Mouse (Mus musculus) hindbrain, embryonic 11.5 days (tissue): ENCODE results near the gene Ankar. TPM values are rescaled to one million over a fixed set of nuclear protein-coding genes. Genes with fewer than 3 reads are reported as not detected.

ENCODE experiments used
- ATAC-seq: fragments of 200-750 bp; cut with Nextera tagmentation; 2 replicates; pipeline ENCODE4 v1.8.0; 2017; ENCODE audit warnings: mild to moderate bottlenecking, moderate TSS enrichment, moderate library complexity; ENCODE audit not compliant: low FRiP score
- DNase-seq: peaks from one replicate; pipeline ENCODE4 v3.0.0-alpha.2; 2015; ENCODE audit warnings: low spot score
- H3K27ac ChIP-seq: fragments of 300-500 bp; sonication (generic); 2 replicates; pipeline ENCODE4 v1.5.1; 2014; ENCODE audit warnings: mild to moderate bottlenecking, low read depth, low read length
- H3K27me3 ChIP-seq: fragments of 300-500 bp; sonication (generic); 2 replicates; pipeline ENCODE4 v1.6.1; 2014; ENCODE audit warnings: mild to moderate bottlenecking, low read length, moderate library complexity, mixed read lengths; ENCODE audit not compliant: control insufficient read depth, insufficient read depth
- H3K36me3 ChIP-seq: fragments of 300-500 bp; sonication (generic); 2 replicates; pipeline ENCODE4 v1.6.1; 2014; ENCODE audit warnings: mild to moderate bottlenecking, low read length, moderate library complexity, mixed read lengths; ENCODE audit not compliant: control insufficient read depth, insufficient read depth
- H3K4me1 ChIP-seq: fragments of 300-500 bp; sonication (generic); replicated peaks from 2 replicates; pipeline ENCODE4 v1.6.1; 2014; ENCODE audit warnings: low read length, mixed read lengths; ENCODE audit not compliant: control insufficient read depth, insufficient read depth
- H3K4me2 ChIP-seq: fragments of 300-500 bp; sonication (generic); replicated peaks from 2 replicates; pipeline ENCODE4 v1.6.1; 2014; ENCODE audit warnings: mild to moderate bottlenecking, low read depth, low read length
- H3K4me3 ChIP-seq: fragments of 300-500 bp; sonication (generic); 2 replicates; pipeline ENCODE4 v1.5.1; 2014; ENCODE audit warnings: low read depth, low read length
- H3K9ac ChIP-seq: fragments of 300-500 bp; sonication (generic); 2 replicates; pipeline ENCODE4 v1.6.1; 2014; ENCODE audit warnings: low read depth, low read length
- H3K9me3 ChIP-seq: fragments of 300-500 bp; sonication (generic); 2 replicates; pipeline ENCODE4 v1.6.1; 2016; ENCODE audit warnings: low read length; ENCODE audit not compliant: control insufficient read depth
- WGBS: fragments of 180-500 bp; shearing (Covaris S2); extraction: QIAGEN DNeasy Blood & Tissue Kit; methylation state at CpG from one replicate; pipeline ENCODE4 v1.1.7; 2014; 5-methylcytosine and 5-hydroxymethylcytosine counted together
- polyA plus RNA-seq: library from polyadenylated mRNA; unstranded; fragments of >200 nt; fragmentation: Nextera tagmentation; extraction: Ambion mirVana; gene quantifications from 2 replicates; pipeline ENCODE4 v1.2.1, GENCODE M21; 2014

Ankar gene
- polyA plus RNA-seq, 1 experiment from 2014 or later: 0.05 TPM

DNA sequence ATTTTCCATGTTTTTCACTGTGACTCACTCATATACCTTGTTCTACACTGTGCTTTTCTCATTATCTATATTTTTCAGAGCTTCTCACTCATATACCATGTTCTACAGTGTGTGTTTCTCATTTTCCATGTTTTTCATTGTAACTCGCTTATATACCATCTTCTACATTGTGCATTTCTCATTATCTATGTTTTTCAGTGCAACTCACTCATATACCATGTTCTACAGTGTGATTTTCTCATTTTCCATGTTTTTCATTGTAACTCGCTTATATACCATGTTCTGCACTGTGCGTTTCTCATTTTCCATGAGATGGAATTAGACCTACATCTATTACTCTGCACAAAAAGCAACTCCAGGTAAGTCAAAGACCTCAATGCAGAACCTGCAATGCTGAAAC lies 4.1 kb downstream of the Ankar start:
- DNase-seq (peak; percentile 56), ATAC-seq (no peak)
- Histone ChIP-seq H3K36me3 (no peaks in the 10 kb centered on the region), H3K27me3 (no peaks in the 10 kb centered on the region), H3K4me3 (no peak overlapping the region), H3K27ac (no peak overlapping the region), H3K4me2 (no peak overlapping the region), H3K9ac (no peak overlapping the region), H3K4me1 (no peaks in the 10 kb centered on the region), H3K9me3 (no peaks in the 10 kb centered on the region)
- 58% methylated on average over 3 of the region's 3 CpGs for WGBS

- Histone ChIP-seq H3K27me3 (no peaks in the 10 kb centered on the region), H3K4me1 (no peaks in the 10 kb centered on the region), H3K9me3 (no peaks in the 10 kb centered on the region), H3K4me3 (no peak overlapping the region), H3K9ac (no peak overlapping the region), H3K4me2 (no peak overlapping the region), H3K36me3 (no peaks in the 10 kb centered on the region), H3K27ac (no peak overlapping the region)
- ATAC-seq: no peak
- WGBS: 51% methylated on average over 3 of the region's 3 CpGs
- DNase-seq: no peak
These were observed 27.3 kb downstream of the Ankar start for GRCm38 (mm10) chr1:72673070-72673469.

DNA sequence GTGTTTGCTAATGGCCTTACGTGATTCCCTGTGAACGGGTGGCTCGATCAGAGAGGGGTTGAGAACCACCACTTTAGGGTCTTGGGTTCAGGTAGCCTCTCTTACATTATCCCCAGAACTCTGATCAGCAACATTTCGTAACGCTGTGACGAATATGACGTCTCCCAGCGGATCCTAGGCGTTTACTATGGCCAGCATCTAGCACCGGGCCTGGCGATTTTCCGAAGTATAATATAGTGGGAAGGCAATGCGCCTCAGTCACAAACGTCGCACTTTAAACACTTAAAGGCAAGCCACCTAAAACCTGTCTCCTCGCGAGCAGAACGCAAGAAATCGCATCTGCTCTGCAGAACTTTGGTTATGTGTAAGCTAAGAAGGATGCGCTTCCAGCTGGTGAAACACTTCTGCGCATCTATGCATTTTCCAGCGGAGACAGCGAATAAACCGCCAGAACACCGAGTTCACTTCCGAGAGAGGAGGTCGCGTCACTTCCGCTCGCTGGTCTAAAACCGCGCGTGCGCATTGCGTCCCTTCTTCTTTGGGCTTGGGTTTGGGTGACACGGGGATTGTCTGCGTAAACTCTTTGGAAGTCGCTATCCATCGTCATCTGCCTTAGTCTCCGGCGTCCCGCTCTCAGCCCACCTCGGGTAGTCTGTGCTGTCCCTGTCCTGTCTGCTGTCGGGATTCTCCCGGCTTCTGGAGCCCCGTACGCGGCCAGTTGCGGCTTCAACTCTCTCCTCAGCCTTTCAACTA lies 59.5 kb downstream of the Ankar start:
- DNase-seq: peak; percentile 90
- Histone ChIP-seq H3K27ac (no peak overlapping the region), H3K9me3 (no peaks in the 10 kb centered on the region), H3K4me1 (no peaks in the 10 kb centered on the region), H3K9ac (peak overlapping the region; percentile 48; the same call in 1 of the 2 replicates), H3K27me3 (0 out of 2 replicates have a peak, but pooled peaks cover 2% of the 10 kb centered on the region), H3K4me3 (peak overlapping the region; percentile 23), H3K36me3 (no peaks in the 10 kb centered on the region), H3K4me2 (peak overlapping the region; percentile 40)
- WGBS: 37% methylated on average over 49 of the region's 49 CpGs
- peak; percentile 47 for ATAC-seq

- H3K4me1 ChIP-seq: no peaks in the 10 kb centered on the region
- DNase-seq (peak; percentile 20), ATAC-seq (no peak)
- H3K27me3 ChIP-seq: 0 out of 2 replicates have a peak, but pooled peaks cover 2% of the 10 kb centered on the region
- H3K9ac ChIP-seq: no peak overlapping the region
- no peaks in the 10 kb centered on the region for H3K9me3 ChIP-seq
- H3K4me2 ChIP-seq: no peak overlapping the region
- whole genome bisulfite sequencing: 21% methylated on average over 5 of the region's 5 CpGs
- no peak overlapping the region for H3K4me3 ChIP-seq
- no peak overlapping the region for H3K27ac ChIP-seq
- H3K36me3 ChIP-seq: no peaks in the 10 kb centered on the region
These were observed 65.2 kb downstream of the Ankar start for GRCm38 (mm10) chr1:72635221-72635620.

DNA sequence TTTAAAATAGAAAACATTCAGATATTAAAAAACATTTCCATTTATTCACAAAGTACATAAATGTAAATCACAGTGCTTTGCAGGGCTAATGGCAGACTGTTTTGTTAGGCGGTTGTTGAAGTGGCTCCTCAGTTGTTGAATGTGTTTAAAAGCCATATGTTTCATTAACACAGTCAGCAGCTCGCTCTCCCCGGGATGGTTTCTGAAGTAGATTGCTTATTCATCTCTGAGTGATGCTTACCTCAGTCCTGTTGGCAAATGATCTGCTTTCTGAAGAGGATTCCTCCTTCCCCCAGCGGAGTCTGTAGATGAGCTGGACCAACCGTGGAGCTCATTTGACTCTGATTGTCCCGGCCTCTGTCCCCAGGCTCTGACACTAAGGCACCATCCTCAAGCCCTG lies 88.2 kb downstream of the Ankar start:
- H3K27ac ChIP-seq: no peak overlapping the region
- H3K4me2 ChIP-seq: no peak overlapping the region
- 88% methylated on average over 6 of the region's 6 CpGs for WGBS
- no peak overlapping the region for H3K9ac ChIP-seq
- DNase-seq (no peak), ATAC-seq (no peak)
- H3K4me3 ChIP-seq: no peak overlapping the region
- H3K9me3 ChIP-seq: no peaks in the 10 kb centered on the region
- H3K27me3 ChIP-seq: no peaks in the 10 kb centered on the region
- H3K36me3 ChIP-seq: peaks cover 4% of the 10 kb centered on the region
- H3K4me1 ChIP-seq: no peaks in the 10 kb centered on the region

DNA sequence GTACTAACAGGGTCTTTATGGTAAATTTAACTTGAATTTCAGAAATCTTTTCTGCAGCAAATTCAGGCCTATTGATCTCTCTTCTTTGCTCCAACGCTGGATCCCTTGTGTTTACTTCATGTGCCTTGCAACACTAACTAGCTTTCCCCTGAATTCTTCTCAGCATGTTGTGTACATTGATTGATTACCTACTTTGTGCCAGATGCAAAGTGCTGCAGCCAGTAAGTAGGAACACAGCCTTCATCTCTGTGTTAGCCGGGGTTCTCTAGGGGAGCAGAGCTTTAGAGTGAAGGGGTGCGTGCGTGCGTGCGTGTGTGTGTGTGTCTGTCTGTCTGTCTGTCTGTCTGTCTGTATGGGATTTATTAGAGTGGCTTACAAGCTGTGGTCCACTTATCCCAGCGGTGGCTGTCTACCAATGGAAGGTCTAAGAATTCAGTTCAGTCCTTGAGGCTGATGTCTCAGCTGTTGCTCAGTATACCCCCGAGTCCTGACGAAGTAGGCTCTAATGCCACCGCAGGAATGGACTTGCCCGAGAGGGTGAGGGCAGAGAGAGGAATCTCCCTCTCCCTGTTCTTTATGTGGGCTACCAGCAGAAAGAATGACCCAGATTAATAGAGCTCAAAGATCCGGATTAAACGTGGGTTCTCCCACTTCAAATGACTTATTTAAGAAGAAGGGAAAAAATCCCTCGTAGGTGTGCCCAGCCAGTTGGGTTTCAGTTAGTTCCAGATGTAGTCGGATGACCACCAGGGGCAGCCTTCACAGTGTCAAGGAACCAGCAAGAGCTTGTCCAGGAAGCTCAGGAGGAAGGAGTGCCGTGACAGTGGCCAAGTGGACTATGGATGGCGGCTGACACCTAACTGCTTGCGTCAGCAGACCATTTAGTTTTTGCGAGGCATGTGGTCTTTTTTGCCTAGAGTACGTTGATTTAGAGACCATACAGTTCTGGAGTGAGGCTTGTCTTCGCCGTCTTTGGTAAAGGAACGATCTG lies 90.2 kb downstream of the Ankar start:
- Histone ChIP-seq H3K36me3 (peaks cover 4% of the 10 kb centered on the region; the same call in 1 of the 2 replicates), H3K27ac (0 out of 2 replicates have a peak overlapping the region, but pooled peaks have one; percentile 1), H3K9ac (no peak overlapping the region), H3K4me3 (no peak overlapping the region), H3K9me3 (no peaks in the 10 kb centered on the region), H3K4me2 (no peak overlapping the region), H3K27me3 (no peaks in the 10 kb centered on the region), H3K4me1 (no peaks in the 10 kb centered on the region)
- ATAC-seq (peak; percentile 70), DNase-seq (peak; percentile 30)
- 74% methylated on average over 23 of the region's 23 CpGs for WGBS

GRCm38 (mm10) chr1:72609129-72609528 lies 91.2 kb downstream of the Ankar start:
- Histone ChIP-seq H3K4me1 (no peaks in the 10 kb centered on the region), H3K27me3 (no peaks in the 10 kb centered on the region), H3K9me3 (no peaks in the 10 kb centered on the region), H3K36me3 (peaks cover 4% of the 10 kb centered on the region; the same call in 1 of the 2 replicates), H3K27ac (no peak overlapping the region), H3K4me3 (no peak overlapping the region), H3K9ac (no peak overlapping the region), H3K4me2 (no peak overlapping the region)
- DNase-seq (no peak), ATAC-seq (no peak)
- 81% methylated on average over 10 of the region's 10 CpGs for WGBS

DNA sequence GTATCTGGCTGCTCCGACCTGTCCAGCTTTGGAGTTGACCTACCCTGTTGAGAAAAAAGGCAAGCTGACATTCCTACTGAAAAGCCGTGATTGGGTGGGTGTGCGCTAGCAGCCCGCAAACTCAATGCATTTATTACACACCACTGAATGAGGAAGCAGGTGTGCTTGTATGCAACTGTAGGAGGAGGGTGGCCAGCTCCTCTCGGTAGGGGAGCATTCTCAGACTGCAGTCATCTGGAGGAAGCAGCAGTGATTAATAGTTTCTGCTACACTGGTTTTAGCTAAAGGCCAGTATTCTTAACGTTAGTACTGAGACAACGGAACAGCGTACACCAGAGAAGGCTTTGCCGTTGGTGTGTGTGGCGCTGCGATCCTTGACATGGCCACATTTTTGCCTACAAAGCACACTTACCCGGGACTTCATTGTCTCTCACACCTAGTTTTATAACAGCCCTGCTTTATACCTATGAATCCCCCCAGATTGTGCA lies 94.1 kb downstream of the Ankar start:
- Histone ChIP-seq H3K4me3 (no peak overlapping the region), H3K9me3 (no peaks in the 10 kb centered on the region), H3K4me1 (no peaks in the 10 kb centered on the region), H3K36me3 (no peaks in the 10 kb centered on the region), H3K4me2 (no peak overlapping the region), H3K27me3 (no peaks in the 10 kb centered on the region), H3K27ac (no peak overlapping the region), H3K9ac (no peak overlapping the region)
- peak; percentile 43 for ATAC-seq
- no peak for DNase-seq
- WGBS: 68% methylated on average over 12 of the region's 12 CpGs
